Mouse (Mus musculus) neural tube, embryonic 15.5 days (tissue): ENCODE measurements at regions not wholly inside any gene's neighbourhood (a gene's known extent, or its start where the extent isn't known, plus 50 kb on each side); places are given as distances from the start of the nearest gene placed in this dataset.

Source experiments
- ATAC-seq: fragments of 200-750 bp; cut with Nextera tagmentation; 2 replicates; pipeline ENCODE4 v1.8.0; 2017; ENCODE audit warnings: mild to moderate bottlenecking, moderate TSS enrichment, moderate library complexity; ENCODE audit not compliant: low FRiP score
- H3K27ac ChIP-seq: fragments of 300-500 bp; sonication (generic); replicated peaks from 2 replicates; pipeline ENCODE4 v1.5.1; 2015; ENCODE audit warnings: mild to moderate bottlenecking, inconsistent platforms
- H3K27me3 ChIP-seq: fragments of 300-500 bp; sonication (generic); replicated peaks from 2 replicates; pipeline ENCODE4 v1.6.1; 2015; ENCODE audit warnings: inconsistent platforms
- H3K36me3 ChIP-seq: fragments of 300-500 bp; sonication (generic); 2 replicates; pipeline ENCODE4 v1.6.1; 2015; ENCODE audit warnings: inconsistent platforms
- H3K4me1 ChIP-seq: fragments of 300-500 bp; sonication (generic); 2 replicates; pipeline ENCODE4 v1.6.1; 2015; ENCODE audit warnings: inconsistent platforms
- H3K4me2 ChIP-seq: fragments of 300-500 bp; sonication (generic); 2 replicates; pipeline ENCODE4 v1.6.1; 2015; ENCODE audit warnings: inconsistent platforms, mild to moderate bottlenecking, moderate library complexity
- H3K4me3 ChIP-seq: fragments of 300-500 bp; sonication (generic); replicated peaks from 2 replicates; pipeline ENCODE4 v1.5.1; 2015; ENCODE audit warnings: mild to moderate bottlenecking, inconsistent platforms
- H3K9ac ChIP-seq: fragments of 300-500 bp; sonication (generic); replicated peaks from 2 replicates; pipeline ENCODE4 v1.6.1; 2015; ENCODE audit warnings: mild to moderate bottlenecking, inconsistent platforms
- H3K9me3 ChIP-seq: fragments of 300-500 bp; sonication (generic); replicated peaks from 2 replicates; pipeline ENCODE4 v1.6.1; 2016; ENCODE audit warnings: inconsistent platforms
- WGBS: fragments of 180-500 bp; shearing (Covaris S2); methylation state at CpG from one replicate; pipeline ENCODE4 v1.1.7; 2015; ENCODE audit warnings: mixed read lengths; 5-methylcytosine and 5-hydroxymethylcytosine counted together

DNA sequence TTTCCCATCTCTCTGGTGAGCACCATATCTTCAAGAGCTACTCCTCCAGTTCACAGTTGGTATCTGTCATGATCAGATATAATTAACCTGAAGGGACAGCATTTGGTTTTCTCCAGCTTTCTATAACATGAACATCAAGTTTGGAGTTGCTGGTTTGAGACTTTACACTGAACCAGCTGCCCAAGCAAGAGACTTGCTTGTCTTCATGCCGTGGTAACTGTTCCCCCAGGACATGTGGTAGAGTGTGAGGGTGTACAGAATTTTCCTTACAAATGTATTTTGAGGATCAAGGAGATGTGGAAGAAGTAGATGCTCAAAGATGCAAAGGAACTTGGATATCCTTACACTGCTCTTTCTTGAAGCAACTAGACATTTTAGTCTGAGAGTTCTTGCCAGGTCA, 200.0 kb upstream of the Eci2 start:
- H3K4me2 ChIP-seq, result no peak overlapping the region
- H3K27ac ChIP-seq, result no peak overlapping the region
- no peaks in the 10 kb centered on the region for H3K27me3 ChIP-seq
- H3K9me3 ChIP-seq, result no peaks in the 10 kb centered on the region
- H3K9ac ChIP-seq, result no peak overlapping the region
- ATAC-seq, result no peak
- no peak overlapping the region for H3K4me3 ChIP-seq
- WGBS, result 82% methylated on average over 1 of the region's 1 CpGs
- H3K4me1 ChIP-seq, result no peaks in the 10 kb centered on the region
- H3K36me3 ChIP-seq, result no peaks in the 10 kb centered on the region

DNA sequence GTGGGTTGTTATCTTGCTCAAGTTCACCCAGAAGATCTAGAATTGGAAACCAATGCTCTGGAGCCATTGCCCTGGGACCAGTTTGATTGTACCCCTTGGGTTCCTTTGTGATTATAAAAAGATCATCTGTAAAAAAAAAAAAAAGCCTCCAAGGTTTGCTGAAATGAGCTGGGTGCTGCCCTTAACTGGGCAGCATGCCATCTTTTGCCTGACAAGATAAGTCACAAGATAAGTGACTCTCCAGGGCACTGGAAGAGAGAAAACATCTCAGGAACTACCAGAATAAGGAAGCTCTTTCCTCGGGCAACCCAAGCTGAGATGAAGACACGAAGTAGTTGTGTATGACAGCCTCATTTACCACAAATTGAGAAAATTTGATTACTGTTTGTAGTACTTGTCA, 202.7 kb upstream of the Eci2 start:
- H3K9me3 ChIP-seq, result no peaks in the 10 kb centered on the region
- WGBS, result 87% methylated on average over 2 of the region's 2 CpGs
- H3K4me1 ChIP-seq, result no peaks in the 10 kb centered on the region
- H3K9ac ChIP-seq, result no peak overlapping the region
- H3K36me3 ChIP-seq, result no peaks in the 10 kb centered on the region
- no peak overlapping the region for H3K4me3 ChIP-seq
- no peaks in the 10 kb centered on the region for H3K27me3 ChIP-seq
- H3K27ac ChIP-seq, result no peak overlapping the region
- no peak overlapping the region for H3K4me2 ChIP-seq
- no peak for ATAC-seq

DNA sequence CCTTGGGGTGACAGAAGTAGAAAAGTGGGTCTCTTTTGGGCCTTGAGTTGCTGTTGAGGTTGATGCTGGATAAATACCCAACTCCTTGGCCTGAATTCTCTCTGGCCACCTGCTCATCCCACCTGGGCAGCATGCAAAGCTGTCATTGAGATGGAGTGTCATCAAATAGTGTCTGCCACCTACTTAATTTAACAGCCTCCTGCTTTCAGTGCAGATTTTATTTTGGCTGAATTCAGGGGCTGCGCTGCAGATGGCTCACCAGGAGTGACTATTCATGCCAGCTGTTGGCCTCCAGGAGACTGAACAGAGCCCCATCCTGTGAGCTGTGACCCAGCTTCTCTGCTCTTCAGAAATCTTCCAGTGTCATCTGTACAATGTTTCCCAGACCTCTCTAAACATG, 206.7 kb upstream of the Eci2 start:
- Histone ChIP-seq H3K27ac (no peak overlapping the region), H3K36me3 (no peaks in the 10 kb centered on the region), H3K4me2 (no peak overlapping the region)

DNA sequence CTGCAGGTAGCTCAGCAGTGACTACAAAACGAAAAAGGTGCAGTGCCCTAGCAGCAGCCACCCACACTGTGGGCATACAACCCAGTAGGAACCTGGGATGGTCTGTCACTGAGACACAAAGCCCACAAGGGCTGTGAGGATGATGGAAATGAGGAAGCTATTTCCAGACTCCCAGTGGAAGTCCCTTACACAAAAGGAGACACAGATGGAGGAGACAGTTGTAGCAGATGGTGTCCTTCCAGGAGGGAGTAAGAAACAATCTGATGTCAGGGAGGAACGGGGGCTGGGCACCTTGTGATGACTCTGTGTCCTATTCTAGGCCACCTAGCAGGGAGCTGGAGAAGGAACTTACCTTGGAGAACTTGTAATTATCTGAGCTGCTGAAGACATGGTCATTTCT, 214.5 kb upstream of the Eci2 start:
- Histone ChIP-seq H3K4me3 (no peak overlapping the region), H3K9ac (no peak overlapping the region), H3K9me3 (no peaks in the 10 kb centered on the region), H3K4me2 (no peak overlapping the region), H3K27ac (no peak overlapping the region), H3K36me3 (no peaks in the 10 kb centered on the region), H3K27me3 (no peaks in the 10 kb centered on the region), H3K4me1 (no peaks in the 10 kb centered on the region)
- 81% methylated on average over 2 of the region's 2 CpGs for WGBS
- no peak for ATAC-seq

More for the DNA sequence above, 206.7 kb upstream of the Eci2 start:
- 82% methylated on average over 1 of the region's 1 CpGs for WGBS
- ATAC-seq, result no peak
- no peak overlapping the region for H3K4me3 ChIP-seq
- H3K9ac ChIP-seq, result no peak overlapping the region
- H3K9me3 ChIP-seq, result no peaks in the 10 kb centered on the region
- H3K27me3 ChIP-seq, result no peaks in the 10 kb centered on the region
- H3K4me1 ChIP-seq, result no peaks in the 10 kb centered on the region

DNA sequence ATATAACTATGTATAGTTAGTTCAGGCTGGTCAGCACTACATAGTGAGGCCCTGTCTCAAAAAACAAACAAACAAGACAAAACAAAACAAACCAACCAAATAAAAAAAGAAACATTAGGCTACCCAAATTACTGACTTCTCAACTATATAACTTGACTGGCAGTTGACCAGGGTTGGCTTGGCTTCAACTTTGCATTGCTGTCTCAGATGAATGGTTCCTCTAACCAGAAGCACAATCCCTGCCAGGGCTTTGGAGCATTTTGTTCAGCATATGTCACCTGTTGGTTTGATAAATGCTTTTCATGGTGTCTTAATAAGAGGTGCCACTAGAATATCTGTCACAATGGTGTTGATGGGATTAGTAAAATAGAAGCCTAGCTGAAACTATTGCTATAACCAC, 217.1 kb upstream of the Eci2 start:
- H3K9me3 ChIP-seq, result no peaks in the 10 kb centered on the region
- no peaks in the 10 kb centered on the region for H3K4me1 ChIP-seq
- no peak for ATAC-seq
- no peak overlapping the region for H3K4me3 ChIP-seq
- H3K4me2 ChIP-seq, result no peak overlapping the region
- H3K9ac ChIP-seq, result no peak overlapping the region
- no peak overlapping the region for H3K27ac ChIP-seq
- no peaks in the 10 kb centered on the region for H3K36me3 ChIP-seq
- H3K27me3 ChIP-seq, result no peaks in the 10 kb centered on the region

DNA sequence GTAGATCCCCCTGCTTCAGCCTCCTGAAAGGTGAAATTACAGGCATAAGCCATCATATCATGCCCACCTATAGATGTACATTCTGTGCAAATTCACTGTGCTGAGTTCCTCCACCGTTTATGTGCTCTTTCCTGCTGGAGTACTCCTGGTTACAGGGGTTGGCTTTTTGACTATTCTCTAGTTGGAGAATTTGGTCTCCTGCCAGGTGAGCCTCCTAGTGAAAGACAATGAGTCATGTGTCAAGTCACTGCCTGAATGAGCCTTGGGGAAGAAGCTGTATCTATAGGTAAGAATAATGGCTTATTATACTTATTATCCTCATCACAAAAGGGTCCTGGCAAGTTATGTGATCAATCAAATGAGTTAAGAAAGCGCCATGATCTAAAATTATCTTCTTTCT, 230.5 kb upstream of the Eci2 start:
- Histone ChIP-seq H3K9me3 (no peaks in the 10 kb centered on the region), H3K4me2 (no peak overlapping the region), H3K4me3 (no peak overlapping the region), H3K36me3 (no peaks in the 10 kb centered on the region), H3K27me3 (no peaks in the 10 kb centered on the region), H3K4me1 (no peaks in the 10 kb centered on the region), H3K9ac (no peak overlapping the region), H3K27ac (no peak overlapping the region)
- WGBS, result 71% methylated on average over 2 of the region's 2 CpGs
- ATAC-seq, result no peak

DNA sequence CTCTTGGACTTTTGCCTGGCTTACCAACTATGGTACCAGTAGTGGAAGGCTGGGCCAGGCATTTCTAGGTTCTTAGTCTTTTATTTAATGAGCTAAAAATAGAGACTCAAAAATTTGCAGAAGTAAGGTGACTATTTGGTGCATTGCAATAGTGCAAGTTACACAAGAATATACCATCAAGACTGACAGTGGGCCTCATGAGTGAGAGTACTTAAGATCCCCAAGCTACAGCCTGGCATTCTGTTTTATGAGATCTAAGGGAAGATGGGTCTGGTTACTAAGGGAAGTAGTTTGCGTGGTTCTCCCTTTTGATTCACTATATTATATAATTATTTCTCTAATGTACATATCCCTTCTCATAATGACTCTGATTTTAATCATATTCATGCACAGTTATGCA, 231.8 kb upstream of the Eci2 start:
- ATAC-seq, result no peak

DNA sequence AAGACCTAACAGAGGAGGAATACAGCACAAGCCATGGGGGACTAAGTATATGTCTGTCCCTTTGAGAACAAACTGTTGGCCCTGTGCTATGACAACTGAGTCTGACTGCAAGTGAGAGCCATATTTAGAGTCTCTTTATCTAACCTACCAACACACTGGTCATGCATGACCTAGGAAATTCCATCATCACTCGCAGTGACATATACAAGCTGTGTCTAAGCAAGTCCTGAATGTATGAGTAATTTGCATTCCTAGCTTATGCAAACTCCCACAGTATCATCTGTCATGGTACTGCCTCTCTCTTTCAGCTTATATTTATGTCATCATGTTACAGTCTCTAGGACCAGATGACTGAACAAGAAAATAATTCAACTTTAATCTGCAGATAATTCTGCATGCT, 257.1 kb upstream of the Eci2 start:
- Histone ChIP-seq H3K27ac (no peak overlapping the region), H3K9me3 (no peaks in the 10 kb centered on the region), H3K9ac (no peak overlapping the region), H3K4me3 (no peak overlapping the region), H3K4me1 (no peaks in the 10 kb centered on the region), H3K4me2 (no peak overlapping the region), H3K27me3 (no peaks in the 10 kb centered on the region), H3K36me3 (no peaks in the 10 kb centered on the region)
- no peak for ATAC-seq
- 78% methylated on average over 1 of the region's 1 CpGs for WGBS

More for the DNA sequence above, 231.8 kb upstream of the Eci2 start:
- no peaks in the 10 kb centered on the region for H3K27me3 ChIP-seq
- no peak overlapping the region for H3K4me3 ChIP-seq
- no peak overlapping the region for H3K27ac ChIP-seq
- no peak overlapping the region for H3K4me2 ChIP-seq
- no peak overlapping the region for H3K9ac ChIP-seq
- WGBS, result 93% methylated on average over 1 of the region's 1 CpGs
- H3K4me1 ChIP-seq, result no peaks in the 10 kb centered on the region
- no peaks in the 10 kb centered on the region for H3K36me3 ChIP-seq
- no peaks in the 10 kb centered on the region for H3K9me3 ChIP-seq

DNA sequence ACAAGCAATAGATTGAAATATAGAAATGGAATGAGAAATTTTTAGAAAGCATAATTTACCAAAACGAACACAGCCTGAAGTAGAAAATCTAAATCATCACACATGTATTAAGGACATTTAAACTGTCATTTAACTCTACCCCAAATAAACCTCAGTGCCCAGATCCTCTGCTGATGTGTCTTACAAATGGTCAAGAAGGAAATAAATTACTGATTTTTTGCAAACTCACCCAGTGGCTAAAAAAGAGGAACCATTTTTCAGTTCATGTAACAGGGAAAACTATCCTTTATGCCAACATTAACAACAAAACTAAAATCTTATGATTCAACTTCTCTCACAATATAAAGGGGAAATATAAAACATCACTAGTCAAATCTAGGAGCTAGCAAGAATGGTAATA, 275.2 kb upstream of the Eci2 start:
- no peak overlapping the region for H3K4me3 ChIP-seq
- WGBS, result 86% methylated on average over 1 of the region's 1 CpGs
- H3K27ac ChIP-seq, result no peak overlapping the region
- no peaks in the 10 kb centered on the region for H3K4me1 ChIP-seq
- H3K4me2 ChIP-seq, result no peak overlapping the region
- no peak overlapping the region for H3K9ac ChIP-seq
- no peak for ATAC-seq
- H3K36me3 ChIP-seq, result no peaks in the 10 kb centered on the region
- no peaks in the 10 kb centered on the region for H3K27me3 ChIP-seq
- no peaks in the 10 kb centered on the region for H3K9me3 ChIP-seq

DNA sequence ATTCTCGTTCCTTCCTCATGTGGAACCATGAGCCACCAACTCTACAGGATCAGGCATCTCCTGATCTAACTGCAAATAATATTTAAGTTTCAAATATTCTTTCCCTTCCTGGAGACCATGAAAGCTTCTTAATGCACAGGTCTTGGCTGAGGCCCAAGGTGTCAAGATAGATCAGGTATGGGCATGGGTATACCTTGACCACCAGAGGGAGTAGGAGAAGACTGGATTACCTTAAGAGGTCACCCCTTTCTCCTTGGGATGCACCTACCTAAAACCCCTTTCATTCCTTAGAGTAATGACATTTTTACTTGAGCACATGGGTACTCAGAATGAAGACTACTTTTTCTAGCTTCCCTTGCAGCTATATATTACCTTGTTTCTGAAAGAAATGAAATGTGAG, 289.9 kb upstream of the Eci2 start:
- 88% methylated on average over 1 of the region's 1 CpGs for WGBS
- H3K4me1 ChIP-seq, result no peaks in the 10 kb centered on the region
- no peak for ATAC-seq
- H3K9ac ChIP-seq, result no peak overlapping the region
- no peak overlapping the region for H3K4me3 ChIP-seq
- H3K36me3 ChIP-seq, result no peaks in the 10 kb centered on the region
- H3K27ac ChIP-seq, result no peak overlapping the region
- no peaks in the 10 kb centered on the region for H3K27me3 ChIP-seq
- no peak overlapping the region for H3K4me2 ChIP-seq
- H3K9me3 ChIP-seq, result no peaks in the 10 kb centered on the region

DNA sequence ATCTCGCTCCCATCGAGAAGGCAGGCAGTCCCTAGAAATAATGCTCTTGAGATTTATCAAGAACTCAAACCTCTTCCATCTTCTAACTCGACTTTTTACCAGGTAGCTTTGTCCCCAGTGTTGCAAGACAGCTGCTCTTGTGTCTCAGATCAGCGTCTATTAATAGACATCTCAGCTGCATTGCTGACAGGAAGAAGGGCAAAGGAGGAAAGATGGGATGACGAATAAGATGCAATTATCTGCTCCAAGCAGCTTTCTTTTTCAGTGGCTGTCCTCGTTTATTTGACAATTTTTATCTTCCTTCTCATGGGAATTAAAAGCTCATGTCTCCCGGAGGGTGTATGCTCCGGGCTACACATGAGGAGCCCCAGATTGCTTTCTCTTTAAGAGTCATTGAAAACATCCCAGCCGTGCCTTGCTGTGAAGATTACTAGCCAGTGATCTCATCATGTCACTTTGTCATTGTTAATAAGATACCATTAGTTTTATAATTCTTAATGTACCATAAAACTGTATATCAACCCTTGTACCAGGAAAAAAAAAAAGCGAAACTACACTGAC, 299.9 kb upstream of the Eci2 start:
- Histone ChIP-seq H3K9ac (no peak overlapping the region), H3K4me1 (no peaks in the 10 kb centered on the region), H3K36me3 (no peaks in the 10 kb centered on the region), H3K9me3 (no peaks in the 10 kb centered on the region), H3K27ac (no peak overlapping the region), H3K27me3 (no peaks in the 10 kb centered on the region), H3K4me2 (peak overlapping the region; percentile 9; the same call in 1 of the 2 replicates), H3K4me3 (no peak overlapping the region)
- 44% methylated on average over 10 of the region's 10 CpGs for WGBS
- ATAC-seq, result no peak

DNA sequence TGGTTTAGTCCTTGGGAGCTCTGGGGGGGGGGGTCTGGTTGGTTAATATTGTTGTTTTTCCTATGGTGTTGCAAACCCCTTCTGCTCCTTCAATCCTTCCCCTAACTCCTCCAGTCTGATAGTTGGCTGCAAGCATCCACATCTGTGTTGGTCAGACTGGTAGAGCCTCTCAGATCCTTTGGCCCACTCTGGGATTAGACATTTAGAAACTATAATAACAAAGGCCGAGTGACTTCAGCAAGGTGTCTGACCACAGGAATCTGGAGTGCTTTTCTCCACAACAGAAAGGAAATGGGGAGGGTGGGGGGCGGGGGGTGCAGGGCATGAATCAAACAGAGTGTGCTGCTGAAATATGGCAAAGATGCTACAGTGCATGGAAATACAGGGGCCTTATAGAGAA, 301.4 kb upstream of the Eci2 start:
- Histone ChIP-seq H3K9ac (no peak overlapping the region), H3K4me2 (no peak overlapping the region), H3K36me3 (no peaks in the 10 kb centered on the region), H3K4me3 (no peak overlapping the region), H3K27me3 (no peaks in the 10 kb centered on the region), H3K27ac (no peak overlapping the region), H3K9me3 (no peaks in the 10 kb centered on the region), H3K4me1 (no peaks in the 10 kb centered on the region)
- ATAC-seq, result no peak
- WGBS, result 79% methylated on average over 2 of the region's 2 CpGs

DNA sequence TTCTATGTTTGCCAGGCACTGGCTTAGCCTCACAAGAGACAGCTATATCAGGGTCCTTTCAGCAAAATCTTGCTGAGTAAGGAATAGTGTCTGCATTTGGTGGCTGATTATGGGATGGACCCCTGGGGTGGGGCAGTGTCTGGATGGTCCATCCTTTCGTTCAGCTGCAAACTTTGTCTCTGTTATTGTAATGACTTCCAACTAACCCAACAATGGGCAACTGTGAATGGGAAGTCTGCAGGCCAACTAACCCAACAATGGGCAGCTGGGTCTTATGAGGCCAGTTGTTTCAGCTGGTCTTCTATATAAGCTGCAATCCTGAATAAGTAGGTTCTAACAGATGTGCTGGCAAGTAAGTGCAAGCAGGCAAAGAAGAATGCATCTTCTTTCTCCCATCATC, 304.0 kb upstream of the Eci2 start:
- no peak for ATAC-seq
- no peaks in the 10 kb centered on the region for H3K9me3 ChIP-seq
- no peak overlapping the region for H3K9ac ChIP-seq
- no peak overlapping the region for H3K4me3 ChIP-seq
- H3K4me1 ChIP-seq, result peaks cover 3% of the 10 kb centered on the region; the same call in 1 of the 2 replicates
- no peak overlapping the region for H3K4me2 ChIP-seq
- H3K36me3 ChIP-seq, result no peaks in the 10 kb centered on the region
- 5% methylated on average over 1 of the region's 1 CpGs for WGBS
- no peak overlapping the region for H3K27ac ChIP-seq
- H3K27me3 ChIP-seq, result no peaks in the 10 kb centered on the region
